Mouse (Mus musculus) CD4-positive, CD25-positive, alpha-beta regulatory T cell, adult 9 weeks (primary cell): ENCODE results near the gene Gm11733. TPM values are rescaled to one million over a fixed set of nuclear protein-coding genes. Genes with fewer than 3 reads are reported as not detected.

Source experiments
- polyA plus RNA-seq: library from polyadenylated mRNA; unstranded; fragments of 100-300 nt; shearing (Covaris generic); gene quantifications from one replicate; pipeline ENCODE4 v1.2.1, GENCODE M21; 2017

The Gm11733 gene
- not detected for polyA plus RNA-seq

GRCm38 (mm10) chr11:117484198-117484597 is at the start of gene Gm11733:
TSS of gene Gm11733 (plus strand) at chr11:117484368.

Other genes starting within 250 kb of the Gm11733 start
- 9.7 TPM for gene Tnrc6c, start 169.9 kb downstream of the Gm11733 start, polyA plus RNA-seq